Mouse (Mus musculus) ES-E14 (cell line): ENCODE measurements around the gene Rras.

ENCODE experiments used
- CHD2 ChIP-seq: IDR thresholded peaks from 2 replicates; pipeline ENCODE4 v1.6.1; 2014; ENCODE audit warnings: mild to moderate bottlenecking, low read depth, low read length, inconsistent platforms
- MAFK ChIP-seq: IDR thresholded peaks from 2 replicates; pipeline ENCODE4 v1.6.1; 2014; ENCODE audit warnings: mild to moderate bottlenecking, low read depth, low read length, inconsistent platforms; ENCODE audit not compliant: insufficient read depth
- ZC3H11A ChIP-seq: IDR thresholded peaks from 2 replicates; pipeline ENCODE4 v1.6.1; 2012; ENCODE audit warnings: low read depth, mild to moderate bottlenecking, inconsistent platforms, low read length, borderline replicate concordance
- ZNF384 ChIP-seq: IDR thresholded peaks from 2 replicates; pipeline ENCODE4 v1.6.1; 2012; ENCODE audit warnings: low read depth, low read length, inconsistent platforms

DNA sequence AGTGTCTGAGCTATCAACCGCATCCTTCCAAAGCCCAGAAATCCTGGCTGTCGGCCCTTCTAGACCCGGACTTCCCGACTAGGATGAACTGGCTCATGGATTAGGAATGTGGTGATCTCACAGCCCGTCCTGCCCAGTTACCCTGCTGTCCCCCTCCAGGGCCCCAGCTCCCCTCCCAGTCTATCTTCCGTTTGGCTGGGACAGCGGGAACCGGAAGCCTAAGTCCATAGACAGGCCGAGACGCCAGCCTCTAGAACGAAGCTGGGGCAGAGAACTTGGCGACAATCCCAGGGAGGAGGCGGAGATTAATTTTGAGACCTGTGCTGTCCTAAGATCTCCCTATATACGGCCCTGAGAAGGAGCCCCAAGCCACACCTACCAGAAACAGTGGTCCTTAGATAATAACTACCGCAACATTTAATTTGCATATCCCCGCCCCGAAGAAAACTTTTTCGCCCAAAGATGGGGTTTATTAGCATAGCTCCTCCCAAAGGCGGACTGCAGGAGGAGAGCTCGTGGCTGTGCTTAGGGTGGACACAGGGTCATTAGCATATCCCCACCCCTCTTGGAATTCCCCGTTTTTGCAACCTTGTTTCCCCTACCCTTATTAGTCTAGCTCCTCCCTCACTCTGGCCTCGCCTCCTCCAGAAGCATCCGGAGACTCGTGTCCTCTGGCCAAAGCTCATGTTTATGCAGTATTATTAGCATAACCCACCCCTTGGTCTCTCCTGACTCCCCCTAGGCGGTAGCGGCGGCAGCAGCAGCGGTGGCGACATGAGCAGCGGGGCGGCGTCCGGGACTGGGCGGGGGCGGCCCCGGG lies at the start of gene Rras:
- no peak for TF ChIP-seq ZNF384
- TF ChIP-seq MAFK = no peak
- TF ChIP-seq ZC3H11A = no peak
- TF ChIP-seq CHD2 = no peak
